Mouse (Mus musculus) E14TG2a.4 (cell line): ENCODE measurements around the gene Tex22.

Source experiments
- CTCF ChIP-seq: conservative IDR thresholded peaks from 2 replicates; pipeline ENCODE4 v1.5.1; 2014; ENCODE audit warnings: low read length
- NANOG ChIP-seq: IDR thresholded peaks from 2 replicates; pipeline ENCODE4 v1.6.1; 2014; ENCODE audit warnings: borderline replicate concordance, low read length, mixed read lengths
- POU5F1 ChIP-seq: IDR thresholded peaks from 2 replicates; pipeline ENCODE4 v1.6.1; 2014; ENCODE audit warnings: low read length, borderline replicate concordance

DNA sequence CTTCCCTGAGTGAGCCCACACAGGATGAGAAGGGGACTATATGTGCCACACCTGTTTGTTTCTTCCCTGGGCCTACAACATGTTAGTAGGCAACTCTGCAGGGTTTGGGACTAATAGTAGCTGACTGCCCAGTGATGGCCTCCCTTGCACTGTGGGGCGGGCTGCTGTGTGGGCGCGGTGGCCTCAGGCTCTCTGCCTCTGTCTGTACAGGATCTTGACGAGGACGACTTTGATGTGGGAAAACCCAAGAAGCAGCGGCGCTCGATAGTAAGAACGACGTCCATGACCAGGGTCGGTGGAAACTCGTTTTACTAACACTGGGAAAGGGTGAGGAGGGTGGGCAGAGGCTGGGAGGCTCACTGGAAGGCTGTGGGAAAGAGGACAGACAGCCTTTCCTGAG, 23.6 kb upstream of the Tex22 start:
- TF ChIP-seq CTCF (no peak), POU5F1 (no peak), NANOG (no peak)
